Mouse (Mus musculus): ENCODE measurements around the gene Tubb4a.

DNA sequence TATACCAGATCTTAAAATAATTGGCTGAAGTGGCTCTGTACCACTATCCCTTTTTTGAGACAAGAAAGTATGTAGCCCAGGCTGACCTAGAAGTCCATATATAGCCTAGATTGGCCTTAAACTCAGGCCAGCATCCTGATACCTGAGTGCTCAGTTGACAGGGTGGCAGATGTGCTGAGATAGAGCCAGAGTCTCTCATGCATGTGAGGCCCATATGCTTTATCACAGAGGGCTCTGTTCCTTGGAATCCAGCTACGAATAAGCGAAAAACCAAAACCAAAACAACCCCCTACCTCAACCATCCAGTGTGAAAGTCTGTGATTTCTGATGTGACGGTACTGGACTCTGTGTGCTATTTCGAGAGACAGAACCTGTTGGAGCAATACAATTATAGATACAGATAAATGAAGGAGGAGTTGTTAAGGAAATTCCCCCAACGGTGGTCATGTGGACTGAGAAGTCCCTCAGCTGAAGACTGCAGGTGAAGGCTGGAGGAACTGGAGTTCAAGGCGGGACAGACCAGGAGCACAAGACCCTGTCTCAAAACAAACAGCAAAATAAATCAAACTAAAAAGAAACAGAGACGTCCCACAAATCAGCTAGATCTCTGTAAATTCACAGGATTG is 20.6 kb upstream of the Tubb4a start:
- TF ChIP-seq SIN3A (IDR thresholded peaks at IDR 0.05; ENCODE audit: low read length), result no peak
- no peak; a peak in 1 of 4 replicates for TF ChIP-seq CTCF (conservative IDR thresholded peaks at IDR 0.05 in 1 of 2, IDR thresholded peaks at IDR 0.05 in 1 of 2; ENCODE audit: low read depth in 2 of 2, low read length in 2 of 2)
- peak; percentile 16 for TF ChIP-seq POLR2A (IDR thresholded peaks at IDR 0.05; ENCODE audit: low read depth, low read length)
- TF ChIP-seq RAD21 (IDR thresholded peaks at IDR 0.05; ENCODE audit: low read depth, low read length), result no peak
- peak; percentile 96; the same call in 1 of the 2 replicates for TF ChIP-seq POLR2AphosphoS2 (IDR thresholded peaks at IDR 0.05; ENCODE audit: low read depth, low read length)
- TF ChIP-seq EP300 (IDR thresholded peaks at IDR 0.05; ENCODE audit: low read length), result no peak
- no peak for TF ChIP-seq ZNF384 (IDR thresholded peaks at IDR 0.05; ENCODE audit: low read depth, low read length)
- TF ChIP-seq GABPA (IDR thresholded peaks at IDR 0.05; ENCODE audit: insufficient replicate concordance, low read depth, low read length), result no peak
- no peak; the same call in 1 of the 2 replicates for TF ChIP-seq MAX (IDR thresholded peaks at IDR 0.05; ENCODE audit: low read length)
- no peak for TF ChIP-seq ZC3H11A (IDR thresholded peaks at IDR 0.05; ENCODE audit: low read depth, low read length)
- no peak for TF ChIP-seq PAX5 (IDR thresholded peaks at IDR 0.05; ENCODE audit: low read length)
- TF ChIP-seq HCFC1 (IDR thresholded peaks at IDR 0.05; ENCODE audit: low read depth, low read length), result no peak

Data from CH12.LX (cell line).